Mouse (Mus musculus) lung, adult 2 months (tissue): Measurements from ENCODE around the gene Gjb4.

Experiments used
- CTCF ChIP-seq: fragments of 200-500 bp; IDR thresholded peaks from 2 replicates; pipeline ENCODE4 v1.5.1; 2011; ENCODE audit warnings: mild to moderate bottlenecking, low read length, control low read depth; ENCODE audit not compliant: insufficient read depth
- POLR2A ChIP-seq: fragments of 200-500 bp; IDR thresholded peaks from 2 replicates; pipeline ENCODE4 v1.6.1; 2011; ENCODE audit warnings: low read depth, mild to moderate bottlenecking, control low read depth, low read length, borderline replicate concordance; ENCODE audit errors: extremely low read depth

GRCm38 (mm10) chr4:127317143-127317542, 36.7 kb downstream of the Gjb4 start:
- TF ChIP-seq POLR2A: no peak
- 0 out of 2 replicates have a peak, but pooled peaks have one; percentile 9 for TF ChIP-seq CTCF
